Mouse (Mus musculus): ENCODE measurements around the gene Gfod1. TPM values are rescaled to one million over a fixed set of nuclear protein-coding genes. Genes with fewer than 3 reads are reported as not detected.

Gene Gfod1
- total and polyA plus RNA-seq, 2 experiments from 2014 or later: 3.0 to 16.6 TPM

DNA sequence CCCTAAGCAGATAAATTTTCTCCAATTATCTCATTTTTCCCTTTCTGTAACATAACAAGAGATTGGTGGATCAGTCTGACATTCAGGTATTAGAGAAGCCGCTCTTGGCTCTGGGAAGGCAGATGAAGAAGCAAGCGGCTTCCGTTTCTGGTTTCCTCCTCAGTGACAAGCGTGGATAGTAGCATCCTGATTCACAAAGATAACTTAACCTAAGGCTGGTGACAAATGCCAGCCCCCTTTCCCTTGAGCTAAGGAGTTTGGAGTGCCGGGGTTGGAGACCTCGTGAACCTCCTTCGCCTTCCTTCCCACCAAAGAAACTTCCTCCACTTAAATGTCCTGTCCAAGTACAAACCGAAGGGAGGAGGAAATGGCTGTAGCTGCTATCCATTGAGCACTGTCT, 86.9 kb downstream of the Gfod1 start:
- Histone ChIP-seq H3K4me1 (ENCODE audit: insufficient read depth) (no peaks in the 10 kb centered on the region), H3K9ac (no peak overlapping the region), H3K36me3 (ENCODE audit: insufficient read depth) (no peaks in the 10 kb centered on the region), H3K4me2 (ENCODE audit: low read depth) (no peak overlapping the region), H3K9me3 (ENCODE audit: low read length) (no peaks in the 10 kb centered on the region), H3K27me3 (ENCODE audit: insufficient read depth, low read length) (no peaks in the 10 kb centered on the region), H3K4me3 (ENCODE audit: low read depth, low read length) (no peak overlapping the region), H3K27ac (ENCODE audit: low read depth, low read length) (no peak overlapping the region)
- WGBS: 85% methylated on average over 8 of the region's 8 CpGs
- no peak for TF ChIP-seq CTCF (IDR thresholded peaks at IDR 0.05; ENCODE audit: low read depth)
- DNase-seq: no peak
- ATAC-seq: no peak

- WGBS: 76% methylated on average over 9 of the region's 9 CpGs
- no peak for TF ChIP-seq CTCF (IDR thresholded peaks at IDR 0.05; ENCODE audit: low read depth)
- no peaks in the 10 kb centered on the region for H3K36me3 ChIP-seq (ENCODE audit: insufficient read depth)
- H3K4me3 ChIP-seq (ENCODE audit: low read depth, low read length): no peak overlapping the region
- H3K27ac ChIP-seq (ENCODE audit: low read depth, low read length): no peak overlapping the region
- no peaks in the 10 kb centered on the region for H3K4me1 ChIP-seq (ENCODE audit: insufficient read depth)
- no peaks in the 10 kb centered on the region for H3K9me3 ChIP-seq (ENCODE audit: low read length)
- DNase-seq (no peak), ATAC-seq (no peak; the same call in 1 of the 2 replicates)
- H3K9ac ChIP-seq: no peak overlapping the region
- H3K4me2 ChIP-seq (ENCODE audit: low read depth): no peak overlapping the region; the same call in 1 of the 2 replicates
- no peaks in the 10 kb centered on the region for H3K27me3 ChIP-seq (ENCODE audit: insufficient read depth, low read length)
Observed at GRCm38 (mm10) chr13:43215994-43216706, 87.8 kb downstream of the Gfod1 start.

- Histone ChIP-seq H3K27ac (ENCODE audit: low read depth, low read length) (no peak overlapping the region), H3K9me3 (ENCODE audit: low read length) (no peaks in the 10 kb centered on the region), H3K4me2 (ENCODE audit: low read depth) (peak overlapping the region; percentile 21), H3K36me3 (ENCODE audit: insufficient read depth) (no peaks in the 10 kb centered on the region), H3K27me3 (ENCODE audit: insufficient read depth, low read length) (no peaks in the 10 kb centered on the region), H3K4me1 (ENCODE audit: insufficient read depth) (no peaks in the 10 kb centered on the region), H3K9ac (no peak overlapping the region), H3K4me3 (ENCODE audit: low read depth, low read length) (no peak overlapping the region)
- 16% methylated on average over 19 of the region's 19 CpGs for WGBS
- ATAC-seq (peak; percentile 83), DNase-seq (peak; percentile 17)
- TF ChIP-seq CTCF (IDR thresholded peaks at IDR 0.05; ENCODE audit: low read depth): no peak
Observed at GRCm38 (mm10) chr13:43215144-43215993, 88.6 kb downstream of the Gfod1 start.

GRCm38 (mm10) chr13:43212338-43212737, 91.6 kb downstream of the Gfod1 start:
- no peak for DNase-seq
- no peak overlapping the region for H3K4me2 ChIP-seq (ENCODE audit: low read depth)
- no peak for ATAC-seq
- H3K27me3 ChIP-seq (ENCODE audit: insufficient read depth, low read length): no peaks in the 10 kb centered on the region
- H3K4me3 ChIP-seq (ENCODE audit: low read depth, low read length): no peak overlapping the region
- H3K9ac ChIP-seq: no peak overlapping the region
- no peaks in the 10 kb centered on the region for H3K36me3 ChIP-seq (ENCODE audit: insufficient read depth)
- no peaks in the 10 kb centered on the region for H3K4me1 ChIP-seq (ENCODE audit: insufficient read depth)
- WGBS: 37% methylated on average over 7 of the region's 7 CpGs
- no peak overlapping the region for H3K27ac ChIP-seq (ENCODE audit: low read depth, low read length)
- TF ChIP-seq CTCF (IDR thresholded peaks at IDR 0.05; ENCODE audit: low read depth): no peak
- H3K9me3 ChIP-seq (ENCODE audit: low read length): no peaks in the 10 kb centered on the region

GRCm38 (mm10) chr13:43210956-43211355, 93.0 kb downstream of the Gfod1 start:
- TF ChIP-seq CTCF (IDR thresholded peaks at IDR 0.05; ENCODE audit: low read depth): no peak
- H3K36me3 ChIP-seq (ENCODE audit: insufficient read depth): no peaks in the 10 kb centered on the region
- no peaks in the 10 kb centered on the region for H3K27me3 ChIP-seq (ENCODE audit: insufficient read depth, low read length)
- H3K4me2 ChIP-seq (ENCODE audit: low read depth): no peak overlapping the region
- H3K4me1 ChIP-seq (ENCODE audit: insufficient read depth): no peaks in the 10 kb centered on the region
- no peak overlapping the region for H3K4me3 ChIP-seq (ENCODE audit: low read depth, low read length)
- no peak overlapping the region for H3K27ac ChIP-seq (ENCODE audit: low read depth, low read length)
- DNase-seq (no peak), ATAC-seq (no peak)
- 92% methylated on average over 5 of the region's 5 CpGs for WGBS
- no peak overlapping the region for H3K9ac ChIP-seq
- no peaks in the 10 kb centered on the region for H3K9me3 ChIP-seq (ENCODE audit: low read length)

- ATAC-seq (no peak), DNase-seq (no peak)
- no peak overlapping the region for H3K27ac ChIP-seq (ENCODE audit: low read depth, low read length)
- H3K36me3 ChIP-seq (ENCODE audit: insufficient read depth): no peaks in the 10 kb centered on the region
- no peaks in the 10 kb centered on the region for H3K4me1 ChIP-seq (ENCODE audit: insufficient read depth)
- 66% methylated on average over 5 of the region's 5 CpGs for WGBS
- no peak overlapping the region for H3K9ac ChIP-seq
- H3K4me3 ChIP-seq (ENCODE audit: low read depth, low read length): no peak overlapping the region
- no peaks in the 10 kb centered on the region for H3K27me3 ChIP-seq (ENCODE audit: insufficient read depth, low read length)
- H3K4me2 ChIP-seq (ENCODE audit: low read depth): no peak overlapping the region
- H3K9me3 ChIP-seq (ENCODE audit: low read length): no peaks in the 10 kb centered on the region
- no peak for TF ChIP-seq CTCF (IDR thresholded peaks at IDR 0.05; ENCODE audit: low read depth)
Observed at GRCm38 (mm10) chr13:43209560-43209959, 94.4 kb downstream of the Gfod1 start.

DNA sequence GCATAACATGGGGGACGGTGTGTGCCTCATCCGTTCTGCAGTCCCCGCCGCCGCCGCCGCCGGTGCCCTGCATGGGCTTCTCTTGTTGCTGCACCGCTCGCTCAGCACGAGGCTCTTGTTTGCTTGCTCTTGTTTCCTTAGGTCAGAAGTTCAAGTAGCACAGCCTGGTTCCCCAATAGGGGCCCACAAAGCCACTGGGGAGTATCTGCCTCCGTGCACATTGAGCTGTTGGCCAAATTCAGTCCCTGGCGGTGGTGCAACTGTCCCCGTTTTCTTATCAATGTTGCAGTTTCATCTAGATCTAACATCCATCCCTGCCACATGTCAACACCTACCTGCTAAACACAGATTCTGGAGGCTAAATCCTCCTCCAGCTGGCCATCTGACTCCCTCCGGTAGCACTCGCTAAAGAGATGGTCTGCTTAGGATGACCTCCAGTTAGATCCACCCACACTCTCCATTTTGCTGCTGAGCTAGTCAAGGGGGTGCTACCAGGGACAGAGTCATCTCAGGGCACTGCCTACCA, 95.0 kb downstream of the Gfod1 start:
- H3K27me3 ChIP-seq (ENCODE audit: insufficient read depth, low read length): no peaks in the 10 kb centered on the region
- DNase-seq (no peak), ATAC-seq (no peak)
- H3K9ac ChIP-seq: no peak overlapping the region
- no peak overlapping the region for H3K27ac ChIP-seq (ENCODE audit: low read depth, low read length)
- no peaks in the 10 kb centered on the region for H3K9me3 ChIP-seq (ENCODE audit: low read length)
- no peaks in the 10 kb centered on the region for H3K4me1 ChIP-seq (ENCODE audit: insufficient read depth)
- H3K36me3 ChIP-seq (ENCODE audit: insufficient read depth): no peaks in the 10 kb centered on the region
- 47% methylated on average over 16 of the region's 16 CpGs for WGBS
- H3K4me3 ChIP-seq (ENCODE audit: low read depth, low read length): no peak overlapping the region
- no peak for TF ChIP-seq CTCF (IDR thresholded peaks at IDR 0.05; ENCODE audit: low read depth)
- no peak overlapping the region for H3K4me2 ChIP-seq (ENCODE audit: low read depth)
